ENCODE assay signal across 17 mouse cellular contexts in genomic region chr1:88320821-88321395, GRCm38 (mm10). TPM values are rescaled to one million over a fixed set of nuclear protein-coding genes. Genes with fewer than 3 reads are reported as not detected.
"Had no signal": no experiment of that assay in that cellular context is flagged by ENCODE, and none has a peak within 500 bp of the region (broad histone marks: within the 10 kb centered on the region; RNA-seq: fewer than 3 reads in every experiment).

No protein-coding gene starts in this region.

- DNase-seq: kidney, postnatal 14 days; left cerebral cortex, postnatal 4 days; lung, postnatal 14 days; midbrain, embryonic 14.5 days; right cerebral cortex, adult 18-20 months; right cerebral cortex, postnatal 25 days; thymus, postnatal 4 days had no signal

- H3K4me1 ChIP-seq: limb, embryonic 13.5 days; midbrain, embryonic 10.5 days; neural tube, embryonic 15.5 days had no signal

- H3K4me3 ChIP-seq: limb, embryonic 13.5 days; midbrain, embryonic 10.5 days; myocyte; neural tube, embryonic 15.5 days had no signal

RNA-seq across cellular contexts. Expression of gene Trpm8, which starts 43.4 kb away (rescaled TPM):
- total RNA-seq: megakaryocyte, adult 5-6 weeks had no signal
- polyA plus RNA-seq: large intestine, adult 2 months; limb, embryonic 13.5 days; liver, embryonic 14.5 days; midbrain, embryonic 10.5 days; neural tube, embryonic 11.5 days; small intestine, adult 2 months; stomach, embryonic 16.5 days had no signal
